Mouse (Mus musculus): ENCODE results near the gene Olfr1383. TPM values are rescaled to one million over a fixed set of nuclear protein-coding genes. Genes with fewer than 3 reads are reported as not detected.
"Not testable (repeated sequence)": the region's sequence is repeated elsewhere in the genome, so short reads cannot be mapped to it uniquely, and the experiment has no call there.

Gene Olfr1383
- polyA plus RNA-seq (2015; fragmentation: Nextera tagmentation; extraction: Ambion mirVana), result not detected in 2 replicates

DNA sequence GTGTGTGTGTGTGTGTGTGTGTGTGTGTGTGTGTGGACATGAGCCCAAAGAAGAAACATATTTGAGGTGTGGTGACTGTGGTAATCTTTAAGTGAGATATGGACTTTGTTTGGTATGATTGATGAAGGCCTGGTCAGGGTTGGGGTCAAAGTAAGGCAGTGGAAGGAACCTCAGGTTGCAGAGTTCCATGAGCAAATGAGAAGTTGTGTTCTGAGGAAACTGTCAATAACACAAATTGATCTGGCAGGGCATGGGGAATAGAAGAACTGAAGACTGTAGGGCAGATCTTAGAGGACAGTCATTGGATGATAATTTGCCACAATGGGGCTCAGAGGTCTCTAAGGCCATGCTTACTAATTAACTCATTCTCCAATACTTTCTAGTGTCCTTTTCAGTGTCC lies at the start of gene Olfr1383:
Olfr1383 (plus strand) TSS at position 301 of the 400 bp plus-strand sequence.
- H3K4me1 ChIP-seq (ENCODE audit: insufficient read depth, low read depth, low read length), result no peaks in the 10 kb centered on the region
- DNase-seq (ENCODE audit: low spot score) (no peak), ATAC-seq (no peak)
- H3K36me3 ChIP-seq (ENCODE audit: insufficient read depth, low read length), result no peaks in the 10 kb centered on the region
- H3K9ac ChIP-seq (replicated peaks; ENCODE audit: low read depth), result no peak within 1 kb of the TSS
- TF ChIP-seq EP300 (IDR thresholded peaks at IDR 0.05) (no peak), CTCF (IDR thresholded peaks at IDR 0.05) (no peak)
- H3K27me3 ChIP-seq (replicated peaks; ENCODE audit: insufficient read depth, low read length), result no peaks in the 10 kb centered on the region
- no peak within 1 kb of the TSS for H3K4me3 ChIP-seq (ENCODE audit: low read depth, low read length)
- H3K27ac ChIP-seq (ENCODE audit: low read length), result no peak within 1 kb of the TSS
- H3K9me3 ChIP-seq (ENCODE audit: low read length), result no peaks in the 10 kb centered on the region
- no peak within 1 kb of the TSS for H3K4me2 ChIP-seq (replicated peaks; ENCODE audit: low read depth, low read length)

DNA sequence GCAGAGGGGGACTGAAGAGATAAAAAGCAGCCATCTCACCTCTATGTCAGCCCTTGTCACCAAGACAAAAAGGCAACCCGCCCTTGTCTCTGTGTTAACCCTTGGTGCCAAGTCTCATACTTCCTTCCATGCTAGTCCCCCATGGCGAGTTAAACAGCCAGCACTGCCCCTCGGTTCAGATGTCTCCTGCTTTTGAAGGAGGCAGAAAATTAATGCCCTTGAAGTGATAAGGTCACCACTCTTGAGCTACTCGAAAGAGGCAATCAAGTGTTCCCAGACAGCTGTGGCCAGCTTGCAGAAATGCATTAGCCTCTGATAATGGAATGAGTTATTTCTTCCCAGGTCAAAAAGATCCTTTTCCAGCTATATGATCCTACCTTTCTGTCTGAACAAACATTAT lies 33.5 kb upstream of the Olfr1383 start:
- H3K4me2 ChIP-seq (replicated peaks; ENCODE audit: low read depth, low read length), result no peak overlapping the region
- H3K9me3 ChIP-seq (ENCODE audit: low read length), result no peaks in the 10 kb centered on the region
- no peak for ATAC-seq
- no peaks in the 10 kb centered on the region for H3K36me3 ChIP-seq (ENCODE audit: insufficient read depth, low read length)
- TF ChIP-seq CTCF (IDR thresholded peaks at IDR 0.05) (no peak), EP300 (IDR thresholded peaks at IDR 0.05) (no peak)
- DNase-seq (ENCODE audit: low spot score), result no peak
- H3K27me3 ChIP-seq (replicated peaks; ENCODE audit: insufficient read depth, low read length), result no peaks in the 10 kb centered on the region
- H3K4me1 ChIP-seq (ENCODE audit: insufficient read depth, low read depth, low read length), result no peaks in the 10 kb centered on the region
- no peak overlapping the region for H3K27ac ChIP-seq (ENCODE audit: low read length)
- WGBS, result 24% methylated on average over 4 of the region's 4 CpGs
- H3K9ac ChIP-seq (replicated peaks; ENCODE audit: low read depth), result no peak overlapping the region
- H3K4me3 ChIP-seq (ENCODE audit: low read depth, low read length), result no peak overlapping the region

DNA sequence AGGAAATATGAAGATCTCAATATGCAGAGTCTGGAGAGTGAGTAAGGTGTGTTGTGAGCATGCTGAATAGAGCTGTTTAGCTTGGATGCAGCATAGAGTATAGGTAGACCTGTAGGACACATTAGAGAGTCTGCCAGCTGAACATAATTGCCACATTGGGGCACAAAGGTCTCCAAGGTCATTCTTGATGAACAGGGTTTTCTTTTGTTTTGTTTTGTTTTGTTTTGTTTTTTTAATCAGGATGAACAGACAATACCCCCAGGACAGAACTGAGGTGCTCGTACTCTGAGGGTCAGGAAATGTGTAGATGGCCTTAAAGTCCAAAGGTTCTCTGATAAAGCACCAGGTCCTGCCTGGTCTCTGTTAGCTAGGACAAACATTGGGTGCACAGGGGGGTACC lies 30.7 kb upstream of the Olfr1383 start, which contains the start of gene Olfr1385:
Olfr1385 (plus strand) TSS at position 301 of the 400 bp plus-strand sequence.
- not testable (repeated sequence) for H3K27ac ChIP-seq (ENCODE audit: low read length); H3K36me3 ChIP-seq (ENCODE audit: insufficient read depth, low read length); H3K9me3 ChIP-seq (ENCODE audit: low read length); ATAC-seq; H3K4me3 ChIP-seq (ENCODE audit: low read depth, low read length); H3K4me2 ChIP-seq (replicated peaks; ENCODE audit: low read depth, low read length); DNase-seq (ENCODE audit: low spot score); H3K27me3 ChIP-seq (replicated peaks; ENCODE audit: insufficient read depth, low read length); H3K9ac ChIP-seq (replicated peaks; ENCODE audit: low read depth); H3K4me1 ChIP-seq (ENCODE audit: insufficient read depth, low read depth, low read length)
- WGBS, result 68% methylated on average over 1 of the region's 1 CpGs

- ATAC-seq (no peak), DNase-seq (ENCODE audit: low spot score) (no peak)
- Histone ChIP-seq H3K9ac (replicated peaks; ENCODE audit: low read depth) (no peak overlapping the region), H3K27ac (ENCODE audit: low read length) (no peak overlapping the region), H3K36me3 (ENCODE audit: insufficient read depth, low read length) (no peaks in the 10 kb centered on the region), H3K4me3 (ENCODE audit: low read depth, low read length) (no peak overlapping the region), H3K4me1 (ENCODE audit: insufficient read depth, low read depth, low read length) (no peaks in the 10 kb centered on the region), H3K27me3 (replicated peaks; ENCODE audit: insufficient read depth, low read length) (no peaks in the 10 kb centered on the region), H3K4me2 (replicated peaks; ENCODE audit: low read depth, low read length) (no peak overlapping the region), H3K9me3 (ENCODE audit: low read length) (no peaks in the 10 kb centered on the region)
- 52% methylated on average over 5 of the region's 5 CpGs for WGBS
- TF ChIP-seq CTCF (IDR thresholded peaks at IDR 0.05) (no peak), EP300 (IDR thresholded peaks at IDR 0.05) (no peak)
Measured at GRCm38 (mm10) chr11:49518086-49518485, 1.4 kb upstream of the Olfr1383 start.

- H3K36me3 ChIP-seq (ENCODE audit: insufficient read depth, low read length), result no peaks in the 10 kb centered on the region
Measured at GRCm38 (mm10) chr11:49527947-49528346, 8.5 kb downstream of the Olfr1383 start, which contains the start of gene Olfr1382. TSS of gene Olfr1382 (plus strand) at chr11:49528247.

DNA sequence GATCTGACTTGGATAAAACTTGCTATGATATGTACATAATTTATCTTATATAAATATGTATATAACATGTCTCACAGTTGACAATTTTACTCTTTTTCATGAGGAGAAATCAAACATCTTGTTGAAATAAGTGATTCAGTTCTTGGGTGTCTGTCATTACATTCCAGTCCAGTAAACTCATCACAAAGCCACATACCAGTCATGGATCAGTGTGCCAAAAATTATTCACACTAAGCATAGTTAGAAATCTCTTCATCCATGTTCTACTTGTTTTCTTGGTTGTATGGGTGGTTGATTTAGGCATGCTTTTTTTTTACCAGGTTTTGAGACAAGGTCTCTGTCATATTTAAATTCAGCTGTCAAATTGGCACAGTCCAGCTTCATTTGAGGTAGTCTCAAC lies 13.3 kb downstream of the Olfr1383 start:
- H3K4me2 ChIP-seq (replicated peaks; ENCODE audit: low read depth, low read length), result no peak overlapping the region
- no peaks in the 10 kb centered on the region for H3K9me3 ChIP-seq (ENCODE audit: low read length)
- H3K9ac ChIP-seq (replicated peaks; ENCODE audit: low read depth), result no peak overlapping the region
- no peaks in the 10 kb centered on the region for H3K36me3 ChIP-seq (ENCODE audit: insufficient read depth, low read length)
- ATAC-seq, result no peak
- DNase-seq (ENCODE audit: low spot score), result no peak
- H3K27ac ChIP-seq (ENCODE audit: low read length), result no peak overlapping the region
- TF ChIP-seq EP300 (IDR thresholded peaks at IDR 0.05) (no peak), CTCF (IDR thresholded peaks at IDR 0.05) (no peak)
- no peak overlapping the region for H3K4me3 ChIP-seq (ENCODE audit: low read depth, low read length)
- no peaks in the 10 kb centered on the region for H3K4me1 ChIP-seq (ENCODE audit: insufficient read depth, low read depth, low read length)
- H3K27me3 ChIP-seq (replicated peaks; ENCODE audit: insufficient read depth, low read length), result no peaks in the 10 kb centered on the region

More at GRCm38 (mm10) chr11:49527947-49528346, 8.5 kb downstream of the Olfr1383 start, which contains the start of gene Olfr1382:
- no peak for DNase-seq (ENCODE audit: low spot score)
- TF ChIP-seq EP300 (IDR thresholded peaks at IDR 0.05) (no peak), CTCF (IDR thresholded peaks at IDR 0.05) (no peak)
- no peak for ATAC-seq
- WGBS, result 76% methylated on average over 3 of the region's 3 CpGs
- Histone ChIP-seq H3K9ac (replicated peaks; ENCODE audit: low read depth) (no peak within 1 kb of the TSS), H3K4me2 (replicated peaks; ENCODE audit: low read depth, low read length) (no peak within 1 kb of the TSS), H3K9me3 (ENCODE audit: low read length) (no peaks in the 10 kb centered on the region), H3K27me3 (replicated peaks; ENCODE audit: insufficient read depth, low read length) (no peaks in the 10 kb centered on the region), H3K4me1 (ENCODE audit: insufficient read depth, low read depth, low read length) (no peaks in the 10 kb centered on the region), H3K27ac (ENCODE audit: low read length) (no peak within 1 kb of the TSS), H3K4me3 (ENCODE audit: low read depth, low read length) (no peak within 1 kb of the TSS)

DNA sequence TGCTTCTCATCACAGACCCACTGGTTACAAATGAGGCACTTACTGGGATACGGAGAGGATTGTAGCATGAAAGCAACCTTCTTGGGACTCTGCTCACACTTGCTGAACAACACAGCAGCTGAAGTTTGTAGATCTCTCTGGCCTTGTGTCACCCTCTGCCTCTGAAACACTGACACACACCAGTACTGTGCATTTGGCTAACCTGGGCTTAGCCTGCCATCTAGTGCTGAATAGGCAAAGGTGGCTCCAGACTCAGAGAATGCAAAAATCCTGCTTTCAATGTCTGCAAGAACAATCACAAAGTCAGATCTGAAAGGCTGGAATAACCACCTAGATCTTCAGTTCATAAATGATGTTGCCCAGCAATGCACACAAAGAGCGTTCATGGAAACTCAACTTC lies 17.2 kb downstream of the Olfr1383 start:
- DNase-seq (ENCODE audit: low spot score); H3K4me3 ChIP-seq (ENCODE audit: low read depth, low read length); H3K4me2 ChIP-seq (replicated peaks; ENCODE audit: low read depth, low read length); ATAC-seq; H3K9me3 ChIP-seq (ENCODE audit: low read length); H3K4me1 ChIP-seq (ENCODE audit: insufficient read depth, low read depth, low read length); H3K9ac ChIP-seq (replicated peaks; ENCODE audit: low read depth); H3K27me3 ChIP-seq (replicated peaks; ENCODE audit: insufficient read depth, low read length); H3K27ac ChIP-seq (ENCODE audit: low read length); H3K36me3 ChIP-seq (ENCODE audit: insufficient read depth, low read length): not testable (repeated sequence)
- WGBS, result 96% methylated on average over 2 of the region's 2 CpGs

DNA sequence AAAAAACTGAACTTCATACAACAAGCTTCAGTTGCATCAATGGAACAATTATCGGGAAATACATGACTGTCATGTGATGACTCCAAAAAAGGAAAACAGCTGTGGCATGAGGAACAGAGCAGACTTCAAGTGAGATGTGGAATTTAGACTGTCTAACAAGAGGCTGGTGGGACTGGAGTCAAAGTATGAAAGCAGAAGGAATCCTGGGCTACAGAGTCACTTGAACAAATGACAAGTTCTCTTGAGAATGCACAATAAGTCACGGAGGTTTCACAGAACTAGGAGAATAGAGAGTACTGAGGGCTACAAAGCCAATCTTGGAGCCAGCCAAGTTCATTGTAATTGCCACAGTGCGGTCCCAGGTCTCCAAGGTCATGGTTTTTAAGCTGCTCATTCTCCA lies 23.7 kb downstream of the Olfr1383 start, which contains the start of gene Olfr1381:
Olfr1381 (plus strand) TSS at position 301 of the 400 bp plus-strand sequence.
- H3K4me1 ChIP-seq (ENCODE audit: insufficient read depth, low read depth, low read length); H3K27ac ChIP-seq (ENCODE audit: low read length); H3K9ac ChIP-seq (replicated peaks; ENCODE audit: low read depth); H3K4me3 ChIP-seq (ENCODE audit: low read depth, low read length); H3K4me2 ChIP-seq (replicated peaks; ENCODE audit: low read depth, low read length); H3K9me3 ChIP-seq (ENCODE audit: low read length); H3K27me3 ChIP-seq (replicated peaks; ENCODE audit: insufficient read depth, low read length); DNase-seq (ENCODE audit: low spot score); ATAC-seq; H3K36me3 ChIP-seq (ENCODE audit: insufficient read depth, low read length): not testable (repeated sequence)
- 68% methylated on average over 3 of the region's 3 CpGs for WGBS
